Mouse (Mus musculus) heart, postnatal 25 days (tissue): Measurements from ENCODE around the gene Gadd45gip1. TPM values are rescaled to one million over a fixed set of nuclear protein-coding genes. Genes with fewer than 3 reads are reported as not detected.
"Not testable (repeated sequence)": the region's sequence is repeated elsewhere in the genome, so short reads cannot be mapped to it uniquely, and the experiment has no call there.

ENCODE experiments used
- DNase-seq: peaks from one replicate; pipeline ENCODE4 v3.0.0; 2022; ENCODE audit warnings: low spot score
- intact Hi-C: fragments of 180-260 bp; cut with DNase I; formaldehyde crosslinking; loops from one replicate; pipeline ENCODE4 v1.15.1; 2025
- total RNA-seq, 2 experiments: library from RNA; stranded (reverse); gene quantifications; 2 replicates each; pipeline ENCODE4 v1.2.3; 2021

The Gadd45gip1 gene
- total RNA-seq, 2 experiments from 2014 or later = 28.9 to 30.0 TPM

- intact Hi-C loops = no loop called here
- DNase-seq = no peak
Observed at GRCm38 (mm10) chr8:84823653-84824052, 7.7 kb upstream of the Gadd45gip1 start.

GRCm38 (mm10) chr8:84825636-84826035 is 5.7 kb upstream of the Gadd45gip1 start:
- no peak for DNase-seq
- intact Hi-C loops = no loop called here

- DNase-seq, intact Hi-C loops: not testable (repeated sequence)
Observed at GRCm38 (mm10) chr8:84826518-84826917, 4.8 kb upstream of the Gadd45gip1 start.

GRCm38 (mm10) chr8:84832034-84832717 is 854 bp downstream of the Gadd45gip1 start:
- intact Hi-C loops = no loop called here
- peak; percentile 56 for DNase-seq

GRCm38 (mm10) chr8:84832759-84833742 is 1.7 kb downstream of the Gadd45gip1 start:
- intact Hi-C loops = no loop called here
- DNase-seq = no peak

- DNase-seq = no peak
- intact Hi-C loops = no loop called here
Observed at GRCm38 (mm10) chr8:84834002-84834865, 2.9 kb downstream of the Gadd45gip1 start.

- intact Hi-C loops = no loop called here
- no peak for DNase-seq
Observed at GRCm38 (mm10) chr8:84834866-84835855, 3.8 kb downstream of the Gadd45gip1 start.

GRCm38 (mm10) chr8:84837149-84837911 is 6.0 kb downstream of the Gadd45gip1 start:
- intact Hi-C loops = no loop called here
- DNase-seq = no peak

- intact Hi-C loops = no loop called here
- DNase-seq = no peak
Observed at GRCm38 (mm10) chr8:84837912-84838470, 6.7 kb downstream of the Gadd45gip1 start.

- no peak for DNase-seq
- intact Hi-C loops = no loop called here
Observed at GRCm38 (mm10) chr8:84838513-84838912, 7.2 kb downstream of the Gadd45gip1 start.

GRCm38 (mm10) chr8:84839411-84839810 is 8.1 kb downstream of the Gadd45gip1 start:
- DNase-seq = no peak
- intact Hi-C loops = no loop called here

- no peak for DNase-seq
Observed at GRCm38 (mm10) chr8:84839875-84840247, 8.5 kb downstream of the Gadd45gip1 start.

GRCm38 (mm10) chr8:84840248-84840999 is 9.1 kb downstream of the Gadd45gip1 start, which contains the start of gene Rad23a:
Gene Rad23a (minus strand): TSS chr8:84840665.
- intact Hi-C loops = no loop called here
- DNase-seq = peak; percentile 80

More at GRCm38 (mm10) chr8:84839875-84840247, 8.5 kb downstream of the Gadd45gip1 start:
- intact Hi-C loops = no loop called here

GRCm38 (mm10) chr8:84841514-84841913 is 10.2 kb downstream of the Gadd45gip1 start:
- intact Hi-C loops = no loop called here
- DNase-seq = no peak

GRCm38 (mm10) chr8:84844397-84845070 is 13.2 kb downstream of the Gadd45gip1 start:
- DNase-seq = no peak
- intact Hi-C loops = loop anchor here (5.0 kb wide), 1 partner anchor 1237 kb away; the partner anchor contains the start of genes Dnajb1 and Tecr

GRCm38 (mm10) chr8:84845355-84846093 is 14.2 kb downstream of the Gadd45gip1 start:
- intact Hi-C loops = loop anchor here (5.0 kb wide), 1 partner anchor 1238 kb away; the partner anchor contains the start of genes Dnajb1 and Tecr
- no peak for DNase-seq
